Mouse (Mus musculus): ENCODE measurements at regions not wholly inside any gene's neighbourhood (a gene's known extent, or its start where the extent isn't known, plus 50 kb on each side); places are given as distances from the start of the nearest gene placed in this dataset.

DNA sequence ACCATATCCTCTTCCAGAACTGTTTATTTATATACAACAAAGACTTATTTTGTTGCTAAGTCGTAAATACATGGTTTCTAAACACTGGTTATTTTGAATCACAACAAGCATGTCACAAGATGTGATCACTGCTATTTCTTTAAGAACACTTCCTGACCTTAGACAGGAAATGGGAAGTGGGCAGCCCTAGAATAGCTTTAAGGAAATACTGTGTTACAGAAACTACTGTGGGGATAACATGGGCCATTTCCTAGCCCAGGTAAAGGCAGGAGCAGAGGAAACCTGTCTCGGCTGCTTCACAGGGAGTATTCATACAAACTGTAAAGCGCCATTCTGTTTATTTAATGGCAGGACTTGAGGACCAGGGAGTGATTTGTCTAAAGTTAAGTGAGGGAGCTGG lies 90.4 kb upstream of the Nrp1 start:
- H3K4me1 ChIP-seq (ENCODE audit: control insufficient read depth in 2 of 2, insufficient read depth in 2 of 2, low read length in 2 of 2, poor library complexity in 1 of 2), result no peaks in the 10 kb centered on the region
- H3K36me3 ChIP-seq (ENCODE audit: control insufficient read depth, insufficient read depth, low read length, poor library complexity, severe bottlenecking), result no peaks in the 10 kb centered on the region
- no peak overlapping the region for H3K9ac ChIP-seq (ENCODE audit: insufficient read depth, low read depth, low read length, poor library complexity, severe bottlenecking)
- H3K9me3 ChIP-seq (ENCODE audit: control insufficient read depth, insufficient read depth, low read depth, low read length), result no peaks in the 10 kb centered on the region
- TF ChIP-seq HCFC1 (IDR thresholded peaks at IDR 0.05; ENCODE audit: borderline replicate concordance, insufficient read depth, low read length), result no peak
- H3K27ac ChIP-seq (ENCODE audit: insufficient read depth, low read depth, low read length, poor library complexity, severe bottlenecking), result no peak overlapping the region
- no peak overlapping the region for H3K4me3 ChIP-seq (ENCODE audit: insufficient read depth in 1 of 2, low read depth in 1 of 2, low read length in 2 of 2, poor library complexity in 1 of 2, severe bottlenecking in 1 of 2)
- no peak for DNase-seq (ENCODE audit: low read depth, low spot score)
- in situ Hi-C loops (cut with MboI; ENCODE audit: low sequenced_read_pairs in 2 of 2, unreplicated experiment in 2 of 2), result no loop called here

DNA sequence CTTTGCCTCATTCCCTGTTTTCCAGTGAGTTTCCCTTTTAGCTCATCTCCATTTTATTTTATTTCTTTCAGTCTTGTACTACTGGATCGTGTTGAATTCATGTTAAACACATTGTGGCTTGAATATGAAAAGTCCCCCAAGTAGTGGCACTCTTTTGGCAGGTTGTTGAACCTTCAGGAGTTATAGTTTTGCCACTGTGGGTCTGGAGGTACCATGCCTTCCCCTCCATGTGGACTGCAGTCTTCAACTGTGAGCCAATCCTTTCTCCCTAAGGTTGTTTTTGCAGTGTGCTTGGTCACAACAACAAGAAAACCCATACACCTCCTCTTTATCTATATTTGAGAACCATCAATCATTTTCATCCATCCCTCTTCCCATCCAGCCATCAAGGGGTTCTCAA lies 88.9 kb upstream of the Nrp1 start:
- no peak for TF ChIP-seq ZNF384 (IDR thresholded peaks at IDR 0.05; ENCODE audit: low read depth, low read length)
- TF ChIP-seq ZC3H11A (IDR thresholded peaks at IDR 0.05; ENCODE audit: borderline replicate concordance, low read depth, low read length), result no peak
- no peak for TF ChIP-seq MAFK (IDR thresholded peaks at IDR 0.05; ENCODE audit: insufficient read depth, low read depth, low read length)
- TF ChIP-seq CHD2 (IDR thresholded peaks at IDR 0.05; ENCODE audit: low read depth, low read length), result no peak
- no peak for TF ChIP-seq HCFC1 (IDR thresholded peaks at IDR 0.05; ENCODE audit: borderline replicate concordance, insufficient read depth, low read length)

DNA sequence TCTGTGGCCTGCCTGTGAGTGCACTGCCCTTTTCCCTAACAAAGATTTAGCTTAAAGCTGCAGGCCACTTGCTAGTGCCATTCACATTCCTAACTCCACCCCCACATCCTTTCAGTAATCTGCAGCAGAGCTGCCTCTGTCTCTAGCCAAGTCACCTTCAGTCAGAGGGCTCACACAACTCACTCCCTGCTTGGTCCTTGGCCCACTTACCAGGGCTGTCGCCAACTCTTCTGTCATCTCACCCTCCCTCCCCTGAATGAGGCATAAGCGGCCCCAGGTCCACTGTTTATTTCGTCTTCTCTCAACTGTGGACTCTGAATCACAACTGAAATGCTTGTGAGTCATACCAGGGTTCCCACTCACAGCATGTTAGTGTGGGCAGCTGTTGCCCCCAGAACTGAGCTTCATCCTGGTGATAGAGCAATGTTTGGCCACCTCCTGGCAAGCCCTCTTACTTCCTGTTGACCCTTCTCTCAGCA lies 85.5 kb upstream of the Nrp1 start:
- Histone ChIP-seq H3K4me3 (ENCODE audit: insufficient read depth in 1 of 2, low read depth in 1 of 2, low read length in 2 of 2, poor library complexity in 1 of 2, severe bottlenecking in 1 of 2) (no peak overlapping the region), H3K27ac (ENCODE audit: insufficient read depth, low read depth, low read length, poor library complexity, severe bottlenecking) (no peak overlapping the region), H3K36me3 (ENCODE audit: control insufficient read depth, insufficient read depth, low read length, poor library complexity, severe bottlenecking) (no peaks in the 10 kb centered on the region), H3K9me3 (ENCODE audit: control insufficient read depth, insufficient read depth, low read depth, low read length) (no peaks in the 10 kb centered on the region), H3K9ac (ENCODE audit: insufficient read depth, low read depth, low read length, poor library complexity, severe bottlenecking) (no peak overlapping the region), H3K4me1 (ENCODE audit: control insufficient read depth in 2 of 2, insufficient read depth in 2 of 2, low read length in 2 of 2, poor library complexity in 1 of 2) (no peaks in the 10 kb centered on the region)
- DNase-seq (ENCODE audit: low read depth, low spot score), result no peak
- no peak for TF ChIP-seq ZNF384 (IDR thresholded peaks at IDR 0.05; ENCODE audit: low read depth, low read length)
- TF ChIP-seq CHD2 (IDR thresholded peaks at IDR 0.05; ENCODE audit: low read depth, low read length), result no peak
- no peak for TF ChIP-seq MAFK (IDR thresholded peaks at IDR 0.05; ENCODE audit: insufficient read depth, low read depth, low read length)
- no peak for TF ChIP-seq ZC3H11A (IDR thresholded peaks at IDR 0.05; ENCODE audit: borderline replicate concordance, low read depth, low read length)
- TF ChIP-seq HCFC1 (IDR thresholded peaks at IDR 0.05; ENCODE audit: borderline replicate concordance, insufficient read depth, low read length), result no peak
- in situ Hi-C loops (cut with MboI; ENCODE audit: low sequenced_read_pairs in 2 of 2, unreplicated experiment in 2 of 2), result no loop called here

More for the DNA sequence above, 88.9 kb upstream of the Nrp1 start:
- Histone ChIP-seq H3K9me3 (ENCODE audit: control insufficient read depth, insufficient read depth, low read depth, low read length) (no peaks in the 10 kb centered on the region), H3K9ac (ENCODE audit: insufficient read depth, low read depth, low read length, poor library complexity, severe bottlenecking) (no peak overlapping the region), H3K27ac (ENCODE audit: insufficient read depth, low read depth, low read length, poor library complexity, severe bottlenecking) (no peak overlapping the region), H3K36me3 (ENCODE audit: control insufficient read depth, insufficient read depth, low read length, poor library complexity, severe bottlenecking) (no peaks in the 10 kb centered on the region), H3K4me3 (ENCODE audit: insufficient read depth in 1 of 2, low read depth in 1 of 2, low read length in 2 of 2, poor library complexity in 1 of 2, severe bottlenecking in 1 of 2) (no peak overlapping the region), H3K4me1 (ENCODE audit: control insufficient read depth in 2 of 2, insufficient read depth in 2 of 2, low read length in 2 of 2, poor library complexity in 1 of 2) (no peaks in the 10 kb centered on the region)
- in situ Hi-C loops (cut with MboI; ENCODE audit: low sequenced_read_pairs in 2 of 2, unreplicated experiment in 2 of 2), result no loop called here
- DNase-seq (ENCODE audit: low read depth, low spot score), result no peak

GRCm38 (mm10) chr8:128276475-128276874 lies 81.9 kb upstream of the Nrp1 start:
- Histone ChIP-seq H3K36me3 (ENCODE audit: control insufficient read depth, insufficient read depth, low read length, poor library complexity, severe bottlenecking) (no peaks in the 10 kb centered on the region), H3K4me1 (ENCODE audit: control insufficient read depth in 2 of 2, insufficient read depth in 2 of 2, low read length in 2 of 2, poor library complexity in 1 of 2) (no peaks in the 10 kb centered on the region), H3K4me3 (ENCODE audit: insufficient read depth in 1 of 2, low read depth in 1 of 2, low read length in 2 of 2, poor library complexity in 1 of 2, severe bottlenecking in 1 of 2) (no peak overlapping the region), H3K9ac (ENCODE audit: insufficient read depth, low read depth, low read length, poor library complexity, severe bottlenecking) (no peak overlapping the region), H3K9me3 (ENCODE audit: control insufficient read depth, insufficient read depth, low read depth, low read length) (no peaks in the 10 kb centered on the region), H3K27ac (ENCODE audit: insufficient read depth, low read depth, low read length, poor library complexity, severe bottlenecking) (no peak overlapping the region)
- TF ChIP-seq ZNF384 (IDR thresholded peaks at IDR 0.05; ENCODE audit: low read depth, low read length) (no peak), HCFC1 (IDR thresholded peaks at IDR 0.05; ENCODE audit: borderline replicate concordance, insufficient read depth, low read length) (no peak), CHD2 (IDR thresholded peaks at IDR 0.05; ENCODE audit: low read depth, low read length) (no peak), ZC3H11A (IDR thresholded peaks at IDR 0.05; ENCODE audit: borderline replicate concordance, low read depth, low read length) (no peak), MAFK (IDR thresholded peaks at IDR 0.05; ENCODE audit: insufficient read depth, low read depth, low read length) (no peak)
- in situ Hi-C loops (cut with MboI; ENCODE audit: low sequenced_read_pairs in 2 of 2, unreplicated experiment in 2 of 2), result no loop called here
- DNase-seq (ENCODE audit: low read depth, low spot score), result no peak

GRCm38 (mm10) chr8:128282802-128283201 lies 75.6 kb upstream of the Nrp1 start:
- Histone ChIP-seq H3K4me3 (ENCODE audit: insufficient read depth in 1 of 2, low read depth in 1 of 2, low read length in 2 of 2, poor library complexity in 1 of 2, severe bottlenecking in 1 of 2) (no peak overlapping the region), H3K27ac (ENCODE audit: insufficient read depth, low read depth, low read length, poor library complexity, severe bottlenecking) (no peak overlapping the region), H3K4me1 (ENCODE audit: control insufficient read depth in 2 of 2, insufficient read depth in 2 of 2, low read length in 2 of 2, poor library complexity in 1 of 2) (no peaks in the 10 kb centered on the region), H3K36me3 (ENCODE audit: control insufficient read depth, insufficient read depth, low read length, poor library complexity, severe bottlenecking) (no peaks in the 10 kb centered on the region), H3K9me3 (ENCODE audit: control insufficient read depth, insufficient read depth, low read depth, low read length) (no peaks in the 10 kb centered on the region), H3K9ac (ENCODE audit: insufficient read depth, low read depth, low read length, poor library complexity, severe bottlenecking) (no peak overlapping the region)
- DNase-seq (ENCODE audit: low read depth, low spot score), result no peak
- in situ Hi-C loops (cut with MboI; ENCODE audit: low sequenced_read_pairs in 2 of 2, unreplicated experiment in 2 of 2), result no loop called here
- TF ChIP-seq ZC3H11A (IDR thresholded peaks at IDR 0.05; ENCODE audit: borderline replicate concordance, low read depth, low read length), result no peak
- no peak for TF ChIP-seq ZNF384 (IDR thresholded peaks at IDR 0.05; ENCODE audit: low read depth, low read length)

Data from ES-E14 (cell line).